Mouse (Mus musculus) c-Kit-positive CD71-positive TER-119-negative erythroid progenitor cells, embryonic 14.5 days (primary cell): ENCODE measurements around the gene Gnptg.

Source experiments
- DNase-seq: peaks from one replicate; pipeline ENCODE4 v3.0.0-alpha.2; 2013; ENCODE audit warnings: low read depth

Gene Gnptg

DNA sequence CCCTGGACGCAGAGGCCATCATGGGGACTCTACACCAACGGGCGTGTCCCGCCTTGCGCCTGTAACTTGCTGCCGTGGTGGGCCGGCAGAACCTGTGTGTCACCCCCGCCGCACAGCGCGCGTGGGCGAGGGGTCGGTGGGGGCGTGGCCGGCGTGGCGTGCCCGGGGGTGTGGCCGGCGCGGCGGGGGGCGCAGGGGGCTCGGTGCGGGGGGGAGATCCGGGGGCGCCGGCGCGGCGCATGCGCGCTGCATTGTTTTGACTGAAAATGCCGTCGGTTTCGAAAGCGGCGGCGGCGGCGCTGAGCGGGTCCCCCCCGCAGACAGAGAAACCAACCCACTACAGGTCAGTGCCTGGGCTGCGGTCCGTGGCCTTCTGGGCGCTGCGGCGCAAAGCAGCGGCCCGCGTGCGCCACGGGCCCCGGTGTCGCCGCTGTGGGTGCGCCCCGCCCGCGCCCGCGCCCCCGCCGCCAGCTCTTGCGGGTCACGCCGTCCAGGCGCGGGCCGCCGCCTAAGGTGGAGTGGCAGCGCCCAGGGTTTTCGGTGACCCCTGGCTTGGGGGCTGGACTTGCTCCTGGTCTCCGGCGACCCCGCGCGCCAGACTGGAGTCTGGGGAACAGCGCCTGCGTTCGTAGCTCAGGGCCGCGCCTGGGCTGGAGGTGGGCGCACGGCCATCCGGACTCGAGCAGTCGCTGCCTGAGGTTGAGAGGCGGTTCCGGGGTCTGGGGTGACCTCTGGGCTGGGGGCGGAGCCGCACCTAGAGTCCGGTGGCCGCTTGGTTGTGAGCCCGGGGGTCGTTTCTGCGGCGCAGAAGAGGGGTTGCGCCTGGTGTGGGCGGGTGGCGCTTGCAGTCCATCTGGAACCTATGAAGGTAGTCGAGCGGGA, 51.5 kb downstream of the Gnptg start, which contains the start of gene Unkl:
Unkl (plus strand) TSS at position 248 of the 882 bp plus-strand sequence.
- no peak for DNase-seq

DNA sequence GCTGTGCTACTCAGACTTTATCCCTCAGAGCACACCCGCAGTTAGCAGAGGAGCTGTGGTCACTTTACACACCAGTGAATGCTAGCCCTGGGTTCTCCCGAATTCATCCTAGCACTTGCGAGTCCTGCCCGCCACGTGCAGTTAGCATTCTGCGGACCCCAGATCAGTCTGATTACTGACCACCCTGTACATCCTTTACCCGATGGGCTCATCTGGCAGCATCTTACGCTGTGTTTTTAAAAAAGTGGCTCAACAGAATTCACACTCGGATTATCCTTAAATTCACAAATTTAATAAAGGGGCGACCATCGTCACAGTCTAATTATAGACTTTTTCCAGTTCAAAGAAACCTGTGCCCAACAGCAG, 52.2 kb downstream of the Gnptg start:
- no peak for DNase-seq

DNA sequence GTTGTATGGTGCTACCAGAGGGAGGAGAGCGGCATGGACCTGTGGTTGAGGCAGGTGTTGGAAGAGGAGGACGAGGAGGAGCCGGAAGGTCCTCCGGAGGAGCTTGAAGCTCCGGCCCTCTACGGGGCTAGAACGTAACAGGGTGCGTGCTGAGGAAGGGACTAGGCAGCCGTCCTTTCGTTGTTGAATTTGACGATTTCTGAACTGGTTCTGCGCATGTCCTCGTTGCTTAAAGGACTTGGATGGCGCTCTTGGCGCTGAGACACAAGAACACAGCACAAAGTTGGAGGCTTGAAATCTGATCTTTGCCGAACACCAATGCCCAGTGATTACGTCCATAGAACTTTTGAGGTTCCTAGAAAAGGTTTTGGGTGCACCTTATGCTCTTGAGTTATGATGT, 55.0 kb downstream of the Gnptg start:
- no peak for DNase-seq

DNA sequence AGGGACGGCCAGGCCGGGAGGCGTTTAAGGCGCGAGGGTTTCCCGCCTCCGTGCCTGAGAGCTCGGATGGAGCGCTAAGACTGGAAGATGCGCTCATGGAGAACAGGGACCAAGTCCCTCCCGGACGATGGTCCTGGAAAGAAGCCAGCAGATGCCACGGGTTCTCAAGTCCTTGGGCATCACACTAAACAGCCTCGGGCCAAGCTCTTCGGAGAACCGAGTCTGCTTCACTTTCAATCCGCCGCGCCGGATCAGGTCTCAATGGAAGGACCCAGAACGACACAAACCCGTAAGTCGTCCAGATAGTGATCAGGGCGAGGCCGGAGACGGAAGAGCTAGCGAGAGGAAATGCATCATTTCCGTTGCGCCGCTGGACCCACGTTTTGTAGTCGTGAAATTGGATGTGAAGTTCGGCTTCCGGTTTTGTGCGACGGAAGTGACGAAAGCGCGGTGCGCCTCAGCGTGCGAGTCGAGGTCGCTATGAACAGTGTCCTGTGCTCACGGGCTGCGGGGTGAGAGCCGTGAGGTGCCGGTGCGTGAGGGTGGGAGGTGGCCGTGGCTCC, 55.7 kb downstream of the Gnptg start, which contains the start of gene BC003965:
BC003965 (plus strand) TSS at position 426 of the 563 bp plus-strand sequence.
- DNase-seq, result peak; percentile 100
